Mouse (Mus musculus) ovary, adult 2 months (tissue): Measurements from ENCODE around the gene Vmn1r215. TPM values are rescaled to one million over a fixed set of nuclear protein-coding genes. Genes with fewer than 3 reads are reported as not detected.

Source experiments
- polyA plus RNA-seq: library from polyadenylated mRNA; depleted of rRNA; stranded (reverse); fragments of >200 nt; gene quantifications from 2 replicates; pipeline ENCODE4 v1.2.3, GENCODE M21; 2012; rRNA removed

Vmn1r215 gene
- not detected in 2 replicates for polyA plus RNA-seq

DNA sequence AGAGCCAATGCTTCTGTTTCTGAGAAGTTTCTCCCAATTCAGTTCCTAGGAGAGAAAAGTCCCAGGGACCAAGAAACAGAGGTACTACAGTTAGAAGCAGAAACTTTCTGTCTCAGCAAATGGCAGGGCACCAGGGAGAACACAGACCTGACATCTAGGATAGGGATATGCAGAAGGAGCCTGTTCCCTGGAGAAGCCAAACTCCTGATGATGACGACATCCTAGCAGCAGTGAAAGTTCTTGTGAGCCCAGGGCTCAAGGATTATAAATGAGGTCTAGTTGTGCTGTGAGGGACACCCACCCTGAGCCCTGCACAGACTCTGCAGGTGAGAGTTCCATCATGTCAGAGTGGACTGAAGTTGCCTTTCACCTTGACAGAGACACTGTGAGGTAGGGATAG, at the start of gene Vmn1r215:
Vmn1r215 (plus strand) TSS at position 301 of the 400 bp plus-strand sequence.

DNA sequence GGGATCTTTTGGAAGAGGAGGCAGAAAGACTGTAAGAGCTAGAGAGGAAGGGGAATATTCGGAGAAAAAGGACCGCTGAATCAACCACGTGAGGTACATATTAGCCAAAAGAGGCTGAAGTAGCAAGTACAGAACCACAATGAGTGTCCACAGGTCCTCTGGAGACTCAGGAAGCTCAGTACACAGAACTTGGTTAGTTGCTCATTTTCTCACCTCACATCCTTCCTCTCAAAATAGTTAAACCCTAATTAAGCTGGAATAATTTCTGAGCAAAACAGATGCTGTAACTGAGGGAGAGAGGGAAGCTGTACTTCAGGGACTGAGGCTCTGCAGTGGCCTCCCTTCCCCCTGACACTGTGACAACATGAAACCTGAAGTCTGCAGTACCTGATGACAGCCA, 37.7 kb upstream of the Vmn1r215 start, which contains the start of gene Vmn1r214:
Vmn1r214 (plus strand) TSS at position 301 of the 400 bp plus-strand sequence.

DNA sequence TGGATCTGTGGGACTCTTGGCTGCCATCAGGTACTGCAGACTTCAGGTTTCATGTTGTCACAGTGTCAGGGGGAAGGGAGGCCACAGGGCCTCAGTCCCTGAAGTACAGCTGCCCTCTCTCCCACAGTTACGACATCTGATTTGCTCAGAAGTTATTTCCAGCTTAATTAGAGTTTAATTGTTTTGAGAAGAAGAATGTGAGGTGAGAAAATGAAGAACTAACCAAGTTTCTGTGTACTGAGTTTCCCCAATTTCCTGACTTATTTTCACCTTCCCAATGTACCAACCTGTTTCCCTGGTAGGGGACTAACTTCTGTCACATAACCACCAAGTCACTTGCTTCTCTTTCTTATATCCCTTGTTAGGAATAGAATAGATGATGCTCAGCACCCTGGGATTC, 50.3 kb downstream of the Vmn1r215 start, which contains the start of gene Vmn1r217:
Vmn1r217 (minus strand) TSS at position 101 of the 400 bp plus-strand sequence.

Other genes with a start within 250 kb of the Vmn1r215 start
- not detected in 2 replicates for gene Vmn1r210, start 236.7 kb upstream of the Vmn1r215 start, polyA plus RNA-seq
- not detected in 2 replicates for gene Vmn1r211, start 210.5 kb upstream of the Vmn1r215 start, polyA plus RNA-seq
- not detected in 2 replicates for gene Vmn1r212, start 183.8 kb upstream of the Vmn1r215 start, polyA plus RNA-seq
- not detected in 2 replicates for gene Vmn1r213, start 60.4 kb upstream of the Vmn1r215 start, polyA plus RNA-seq
- not detected in 2 replicates for gene Vmn1r214, start 37.6 kb upstream of the Vmn1r215 start, polyA plus RNA-seq
- not detected in 2 replicates for gene Vmn1r217, start 50.2 kb downstream of the Vmn1r215 start, polyA plus RNA-seq
- gene Vmn1r218, start 65.1 kb downstream of the Vmn1r215 start, polyA plus RNA-seq, result not detected in 2 replicates
- not detected in 2 replicates for gene Vmn1r219, start 91.3 kb downstream of the Vmn1r215 start, polyA plus RNA-seq
- not detected in 2 replicates for gene Vmn1r220, start 120.0 kb downstream of the Vmn1r215 start, polyA plus RNA-seq
- gene Vmn1r221, start 146.1 kb downstream of the Vmn1r215 start, polyA plus RNA-seq, result not detected in 2 replicates
- gene Vmn1r222, start 167.9 kb downstream of the Vmn1r215 start, polyA plus RNA-seq, result not detected in 2 replicates
- not detected in 2 replicates for gene Vmn1r223, start 179.1 kb downstream of the Vmn1r215 start, polyA plus RNA-seq